Mouse (Mus musculus): ENCODE data around the gene Zzef1. TPM values are rescaled to one million over a fixed set of nuclear protein-coding genes. Genes with fewer than 3 reads are reported as not detected.

The Zzef1 gene
- total and polyA plus RNA-seq, 3 experiments = 10.5 to 20.8 (median 16.8) TPM

- dilution Hi-C loops (cut with MboI; ENCODE audit: extremely low pct_ligation_motif_present, extremely low pct_unique_long_range_greater_than_20kb, low sequenced_read_pairs) = no loop called here
- H3K9me3 ChIP-seq (replicated peaks; ENCODE audit: low read length) = no peaks in the 10 kb centered on the region
- H3K79me2 ChIP-seq (replicated peaks; ENCODE audit: control insufficient read depth, extremely low read depth, insufficient read depth, poor library complexity, severe bottlenecking) = peaks cover 40% of the 10 kb centered on the region
- TF ChIP-seq CTCF (conservative IDR thresholded peaks at IDR 0.05 in 1 of 2, IDR thresholded peaks at IDR 0.05 in 1 of 2; ENCODE audit: low read depth in 2 of 2, low read length in 2 of 2) (no peak), IRF4 (IDR thresholded peaks at IDR 0.05; ENCODE audit: low read depth, low read length) (peak; percentile 8; the same call in 1 of the 2 replicates), NELFE (IDR thresholded peaks at IDR 0.05; ENCODE audit: low read depth, low read length) (peak; percentile 89), SMC3 (IDR thresholded peaks at IDR 0.05; ENCODE audit: low read depth, low read length) (no peak), ZMIZ1 (IDR thresholded peaks at IDR 0.05; ENCODE audit: low read depth, low read length) (peak; percentile 74), JUN (IDR thresholded peaks at IDR 0.05; ENCODE audit: insufficient read depth, low read depth, low read length) (no peak), EP300 (IDR thresholded peaks at IDR 0.05; ENCODE audit: low read length) (no peak; the same call in 1 of the 2 replicates), TCF12 (IDR thresholded peaks at IDR 0.05; ENCODE audit: low read depth, low read length) (peak; percentile 91), USF2 (conservative IDR thresholded peaks at IDR 0.05; ENCODE audit: low read depth, low read length) (no peak), ZNF384 (IDR thresholded peaks at IDR 0.05; ENCODE audit: low read depth, low read length) (no peak), POLR2A (IDR thresholded peaks at IDR 0.05; ENCODE audit: low read depth, low read length) (peak; percentile 87), MEF2A (IDR thresholded peaks at IDR 0.05; ENCODE audit: borderline replicate concordance, low read depth, low read length) (no peak), NRF1 (IDR thresholded peaks at IDR 0.05; ENCODE audit: low read depth, low read length) (0 out of 2 replicates have a peak, but pooled peaks have one; percentile 17), MAFK (IDR thresholded peaks at IDR 0.05; ENCODE audit: insufficient replicate concordance, low read length) (no peak), ETS1 (conservative IDR thresholded peaks at IDR 0.05; ENCODE audit: low read depth, low read length) (peak; percentile 40), POLR2AphosphoS2 (IDR thresholded peaks at IDR 0.05; ENCODE audit: low read depth, low read length) (no peak; the same call in 1 of the 2 replicates), E2F4 (IDR thresholded peaks at IDR 0.05; ENCODE audit: insufficient replicate concordance, low read depth, low read length) (no peak), CHD2 (IDR thresholded peaks at IDR 0.05; ENCODE audit: low read length) (no peak), JUND (conservative IDR thresholded peaks at IDR 0.05; ENCODE audit: low read depth, low read length) (no peak), BHLHE40 (IDR thresholded peaks at IDR 0.05; ENCODE audit: low read depth, low read length) (no peak), CHD1 (IDR thresholded peaks at IDR 0.05; ENCODE audit: low read depth, low read length) (peak; percentile 72; the same call in 1 of the 2 replicates), PAX5 (IDR thresholded peaks at IDR 0.05; ENCODE audit: low read length) (no peak), ZKSCAN1 (IDR thresholded peaks at IDR 0.05; ENCODE audit: borderline replicate concordance, low read depth, low read length) (no peak), RCOR1 (conservative IDR thresholded peaks at IDR 0.05; ENCODE audit: low read depth, low read length) (peak; percentile 22; the same call in 1 of the 2 replicates), MAZ (IDR thresholded peaks at IDR 0.05; ENCODE audit: low read depth, low read length) (0 out of 2 replicates have a peak, but pooled peaks have one; percentile 32), TBP (conservative IDR thresholded peaks at IDR 0.05; ENCODE audit: low read depth, low read length) (peak; percentile 51; the same call in 1 of the 2 replicates), UBTF (IDR thresholded peaks at IDR 0.05; ENCODE audit: low read depth, low read length) (peak; percentile 11), ZC3H11A (IDR thresholded peaks at IDR 0.05; ENCODE audit: low read depth, low read length) (no peak), GABPA (IDR thresholded peaks at IDR 0.05; ENCODE audit: insufficient replicate concordance, low read depth, low read length) (no peak), USF1 (IDR thresholded peaks at IDR 0.05; ENCODE audit: low read depth, low read length) (no peak), RAD21 (IDR thresholded peaks at IDR 0.05; ENCODE audit: low read depth, low read length) (no peak), MYC (IDR thresholded peaks at IDR 0.05; ENCODE audit: low read depth, low read length) (0 out of 2 replicates have a peak, but pooled peaks have one; percentile 4), KAT2A (IDR thresholded peaks at IDR 0.05; ENCODE audit: insufficient replicate concordance, low read length) (no peak), SIN3A (IDR thresholded peaks at IDR 0.05; ENCODE audit: low read length) (peak; percentile 84), MAX (IDR thresholded peaks at IDR 0.05; ENCODE audit: low read length) (peak; percentile 59; the same call in 1 of the 2 replicates), ELF1 (IDR thresholded peaks at IDR 0.05; ENCODE audit: low read depth, low read length) (peak; percentile 58), HCFC1 (IDR thresholded peaks at IDR 0.05; ENCODE audit: low read depth, low read length) (peak; percentile 58), MXI1 (IDR thresholded peaks at IDR 0.05; ENCODE audit: low read depth, low read length) (peak; percentile 88)
- peak within 1 kb of the TSS; percentile 63 for H3K27ac ChIP-seq (ENCODE audit: insufficient read depth, low read depth)
- H3K27me3 ChIP-seq (replicated peaks) = no peaks in the 10 kb centered on the region
- peak within 1 kb of the TSS; percentile 72 for H3K4me2 ChIP-seq (ENCODE audit: insufficient read depth, low read depth, poor library complexity, severe bottlenecking)
- H3K9ac ChIP-seq (ENCODE audit: insufficient read depth, low read depth) = peak within 1 kb of the TSS; percentile 68
- peaks cover 13 to 21% of the 10 kb centered on the region in 2 experiments for H3K36me3 ChIP-seq (replicated peaks in 1 of 2; ENCODE audit: control insufficient read depth in 1 of 2, insufficient read depth in 1 of 2, low read length in 1 of 2)
- DNase-seq (ENCODE audit: extremely low read depth) = peak; percentile 78
- in situ Hi-C loops (cut with MboI; ENCODE audit: low pct_ligation_motif_present, low pct_unique_long_range_greater_than_20kb, low sequenced_read_pairs) = no loop called here
- H3K4me1 ChIP-seq (ENCODE audit: control insufficient read depth in 1 of 2, insufficient read depth in 2 of 2) = peaks cover 37 to 83% of the 10 kb centered on the region in 2 experiments
- H3K4me3 ChIP-seq (replicated peaks in 1 of 3; ENCODE audit: low read depth in 2 of 3, low read length in 2 of 3, poor library complexity in 1 of 3) = peak within 1 kb of the TSS; percentile 75 to 95 (median 80)
Observed at GRCm38 (mm10) chr11:72961072-72961980, 165.3 kb downstream of the Zzef1 start, which contains the start of gene Atp2a3. TSS of gene Atp2a3 (plus strand) at chr11:72961169.

Measured in CH12.LX (cell line).